Mouse (Mus musculus): ENCODE results near the gene Hao1.

- no peak for TF ChIP-seq CTCF (IDR thresholded peaks at IDR 0.05; ENCODE audit: low read depth, low read length)
- no peak for TF ChIP-seq GATA1 (IDR thresholded peaks at IDR 0.05; ENCODE audit: borderline replicate concordance, low read length)
- TF ChIP-seq TAL1 (conservative IDR thresholded peaks at IDR 0.05; ENCODE audit: low read depth, low read length): no peak
- no peak for TF ChIP-seq POLR2AphosphoS5 (IDR thresholded peaks at IDR 0.05; ENCODE audit: insufficient replicate concordance, low read depth, low read length)
Observed at GRCm38 (mm10) chr2:134559422-134559821, 5.3 kb upstream of the Hao1 start.

Measured in G1E (cell line).